Mouse (Mus musculus) testis, postnatal 14 days (tissue): Measurements from ENCODE around the gene Pdcd10.

Source experiments
- DNase-seq: peaks from one replicate; pipeline ENCODE4 v3.0.0; 2021; ENCODE audit warnings: low spot score

Pdcd10 gene

DNA sequence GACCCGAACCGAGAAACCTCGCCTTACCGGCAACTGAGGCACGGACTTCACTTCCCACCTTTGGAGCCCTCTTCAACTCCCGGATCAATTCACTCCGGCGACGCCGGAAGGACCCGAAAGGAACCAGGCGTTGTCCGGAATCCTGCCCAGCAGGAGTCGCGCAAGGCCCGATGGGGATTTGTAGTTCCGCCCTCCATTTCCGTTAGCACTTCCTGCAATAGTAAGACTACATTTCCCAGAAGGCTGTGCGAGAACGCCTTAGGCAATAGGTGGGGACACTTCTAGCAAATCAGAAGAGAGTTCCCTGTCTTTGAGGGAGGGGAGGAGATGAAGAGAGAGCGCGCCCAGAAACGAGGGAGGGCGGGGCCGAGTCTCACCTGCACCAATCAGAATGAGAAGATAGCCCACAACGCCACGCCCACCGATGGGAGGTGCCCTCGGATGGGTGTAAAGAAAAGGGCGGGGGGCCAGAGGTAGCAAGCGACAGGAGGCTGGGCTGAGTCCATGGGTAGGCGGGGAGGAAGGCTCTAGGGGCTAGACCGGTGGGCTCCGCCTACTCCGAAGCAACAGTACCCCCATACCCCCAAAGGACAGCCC is at the start of gene Pdcd10:
Gene Pdcd10, minus strand, starts transcription at position 162 of the 597 bp plus-strand sequence.
- DNase-seq = peak; percentile 99

DNA sequence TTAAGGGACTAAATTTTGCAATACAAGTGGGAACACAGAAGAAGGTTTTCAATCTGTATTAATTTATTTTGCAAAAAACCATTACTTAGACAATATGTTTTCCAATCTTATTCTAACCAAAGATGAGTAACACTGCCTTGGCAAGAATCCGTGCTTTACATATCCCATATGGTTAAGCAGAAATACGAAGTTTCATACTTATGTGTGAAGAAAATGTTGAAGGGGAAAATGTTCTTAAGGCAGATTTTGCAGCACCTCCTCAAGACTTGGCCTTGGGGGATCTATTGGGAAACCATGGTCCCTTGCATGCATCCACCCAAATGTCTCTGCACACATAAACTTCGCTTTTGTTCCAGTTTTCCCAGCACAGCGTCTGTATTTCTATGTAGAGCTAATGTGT is 28.2 kb upstream of the Pdcd10 start:
- no peak for DNase-seq

DNA sequence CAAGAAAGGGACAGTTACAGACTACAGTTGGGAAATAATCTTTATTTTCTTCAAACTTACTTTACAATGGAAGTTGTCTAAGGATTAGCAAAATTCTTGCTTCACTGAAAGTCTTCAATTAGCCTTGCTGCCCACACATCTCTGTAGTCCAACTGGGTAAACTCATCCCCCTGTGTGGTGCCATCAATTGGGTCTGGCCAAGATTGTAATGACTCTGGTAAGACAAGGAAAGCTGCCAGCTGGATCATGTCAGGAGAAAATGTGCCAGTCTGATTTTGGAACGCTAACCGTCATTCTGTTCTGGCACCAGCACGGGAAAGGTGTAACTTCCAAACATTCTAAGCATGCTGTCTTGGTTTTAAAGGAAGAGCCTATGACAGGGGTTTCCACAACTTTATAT is 26.6 kb upstream of the Pdcd10 start:
- DNase-seq = no peak

DNA sequence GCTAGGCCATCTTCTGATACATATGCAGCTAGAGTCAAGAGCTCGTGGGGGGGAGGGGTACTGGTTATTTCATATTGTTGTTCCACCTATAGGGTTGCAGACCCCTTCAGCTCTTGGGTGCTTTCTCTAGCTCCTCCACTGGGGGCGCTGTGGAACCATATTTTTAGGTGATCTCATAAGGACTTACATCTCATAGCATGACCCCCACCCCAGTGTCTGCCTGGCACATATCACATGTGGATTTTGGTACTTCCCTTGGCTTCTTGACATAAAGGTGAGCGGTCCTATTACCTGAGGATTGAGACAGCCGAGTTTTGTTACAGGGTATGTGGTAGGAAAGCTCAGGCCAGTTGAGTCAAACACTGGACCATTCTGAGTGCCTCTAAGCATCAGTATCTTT is 22.7 kb upstream of the Pdcd10 start:
- DNase-seq = no peak

DNA sequence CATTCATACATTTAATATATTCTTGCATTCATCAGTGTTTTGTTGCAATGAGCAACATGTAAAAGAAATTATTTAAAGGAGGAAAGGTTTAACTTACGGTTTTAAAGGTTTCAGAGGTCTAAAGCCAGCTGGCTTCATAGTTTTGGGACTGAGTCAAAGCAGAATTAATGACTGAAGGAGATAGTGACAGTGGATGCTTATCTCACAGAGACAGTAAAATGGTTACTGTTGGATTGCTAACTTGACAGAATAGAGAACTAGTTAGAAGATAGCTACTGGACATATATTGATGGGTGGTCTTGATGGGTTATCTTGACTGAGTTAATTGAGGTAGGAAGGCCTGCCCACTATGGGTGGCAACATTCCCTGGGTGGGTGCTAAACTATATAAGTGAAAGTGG is 18.9 kb upstream of the Pdcd10 start:
- DNase-seq = no peak

DNA sequence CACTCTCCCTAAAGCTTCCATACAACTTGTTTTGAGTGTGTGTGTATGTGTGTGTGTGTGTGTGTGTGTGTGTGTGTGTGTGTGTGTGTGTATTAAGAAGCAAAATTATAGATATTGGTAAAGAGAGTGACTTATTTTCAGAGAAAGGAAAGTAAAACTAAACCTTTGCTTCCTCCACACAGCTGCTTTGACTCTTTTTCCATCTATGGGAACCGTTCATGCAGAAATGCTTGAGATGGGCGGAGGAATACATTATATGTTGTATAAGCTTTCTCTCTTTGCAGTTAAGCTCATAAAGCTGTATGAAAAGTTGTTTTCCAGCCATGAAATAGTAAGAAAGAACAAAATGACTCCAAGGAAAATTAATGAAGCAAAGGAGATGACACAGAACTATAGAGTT is 17.4 kb upstream of the Pdcd10 start:
- DNase-seq = no peak

DNA sequence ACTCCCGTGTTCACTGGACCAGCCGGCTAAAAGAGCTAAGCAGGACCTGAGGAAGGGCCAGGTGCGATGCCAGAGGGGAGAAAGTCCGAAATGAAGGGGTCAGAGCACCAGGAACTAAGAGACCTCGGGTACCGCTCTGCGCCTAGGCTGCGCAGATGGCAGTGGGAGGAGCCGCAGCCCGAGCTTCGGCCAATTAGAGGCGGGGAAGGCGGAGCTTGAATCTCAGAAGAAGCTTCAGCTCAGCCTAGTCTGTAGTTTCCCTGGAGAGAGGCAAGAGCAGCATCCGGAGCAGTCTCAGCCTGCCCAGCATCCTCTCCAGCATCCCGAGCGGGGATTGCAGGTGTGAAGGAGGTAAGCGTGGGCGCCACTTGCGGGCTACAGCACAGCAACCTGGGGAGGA is 636 bp upstream of the Pdcd10 start, which contains the start of gene Serpini1:
Gene Serpini1, plus strand, starts transcription at position 256 of the 400 bp plus-strand sequence.
- DNase-seq = peak; percentile 91

DNA sequence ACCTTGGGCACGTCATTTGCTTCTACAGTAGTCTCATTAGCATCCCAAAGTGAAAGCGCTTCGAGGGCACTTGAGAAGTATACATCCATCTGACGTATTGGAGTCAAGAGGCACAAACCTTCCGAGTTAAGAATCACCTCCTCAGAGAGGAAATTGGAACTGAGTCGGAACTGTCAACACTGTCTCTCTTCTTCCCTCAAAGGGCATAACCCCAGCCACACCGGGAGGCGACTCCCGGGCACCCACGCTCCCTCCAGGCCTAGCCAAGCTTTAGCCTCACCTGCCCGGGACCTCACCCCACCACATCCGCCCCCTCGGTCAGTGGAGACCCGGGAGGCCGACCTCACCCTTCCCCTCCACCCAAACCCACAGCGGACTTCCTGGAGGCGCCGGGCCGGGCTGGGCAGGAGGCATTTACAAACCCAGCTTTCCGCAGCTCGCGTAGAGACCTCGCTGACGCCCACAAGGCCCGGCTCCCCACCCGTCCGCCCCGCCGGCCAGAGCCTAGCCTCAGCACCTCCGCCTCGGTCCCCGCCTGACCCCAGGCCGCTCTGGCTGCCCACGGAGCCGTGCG is 448 bp downstream of the Pdcd10 start:
- DNase-seq = no peak

DNA sequence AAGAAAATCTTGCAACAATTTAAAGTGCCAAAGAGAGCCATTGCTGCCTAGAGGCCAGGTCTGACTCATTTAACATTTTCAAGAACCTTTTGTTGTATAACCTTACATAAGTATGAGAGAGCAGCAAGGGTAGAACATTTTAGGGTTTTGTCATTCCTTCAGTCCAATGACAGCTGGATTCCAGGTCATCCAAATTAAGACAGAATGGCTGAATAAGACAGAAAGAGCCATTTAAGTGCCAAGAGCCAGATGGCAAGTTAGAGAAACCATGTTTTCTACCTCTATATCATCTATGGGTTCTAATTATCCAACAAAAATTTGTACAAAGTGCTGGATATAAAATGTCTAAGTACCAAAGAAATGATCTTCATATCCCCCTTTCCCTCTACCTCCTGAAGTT is 5.4 kb downstream of the Pdcd10 start:
- DNase-seq = no peak

DNA sequence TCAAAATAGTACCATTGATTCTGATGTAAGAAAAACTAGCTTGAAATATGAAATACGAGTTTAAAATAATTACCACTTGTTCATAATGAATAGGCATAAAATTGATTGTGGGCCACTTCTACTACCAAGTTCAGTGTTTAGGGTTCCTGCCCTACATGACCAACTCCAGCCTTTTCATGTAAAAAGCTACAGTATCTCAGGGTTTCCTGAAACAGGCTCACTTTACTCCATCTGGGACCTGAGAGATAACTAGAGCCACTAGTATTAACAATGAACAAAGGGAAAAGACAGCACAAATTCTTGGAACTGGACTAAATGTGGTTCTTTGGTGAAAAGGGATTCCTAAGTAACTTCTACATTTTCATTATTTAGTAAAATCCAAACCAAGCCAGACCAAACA is 12.4 kb downstream of the Pdcd10 start:
- no peak for DNase-seq

DNA sequence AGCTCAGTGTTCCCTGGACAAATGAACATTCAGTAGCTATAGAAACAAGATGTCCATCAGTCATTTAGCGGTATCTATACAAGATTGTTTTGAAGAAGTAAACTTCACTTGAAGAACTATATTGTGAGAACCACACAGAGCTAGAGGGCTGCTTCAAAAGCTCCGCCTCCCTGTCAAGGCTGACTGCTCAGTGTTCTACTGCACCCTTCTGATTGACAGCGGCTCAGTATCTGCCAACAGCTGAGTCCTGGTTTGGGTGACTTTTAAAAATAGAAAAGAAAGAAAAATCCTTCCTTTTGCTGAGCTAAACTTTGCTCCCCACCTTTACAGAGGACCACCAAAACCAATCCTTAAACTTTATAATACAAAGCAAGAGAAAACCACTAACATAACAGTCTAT is 13.8 kb downstream of the Pdcd10 start:
- no peak for DNase-seq

DNA sequence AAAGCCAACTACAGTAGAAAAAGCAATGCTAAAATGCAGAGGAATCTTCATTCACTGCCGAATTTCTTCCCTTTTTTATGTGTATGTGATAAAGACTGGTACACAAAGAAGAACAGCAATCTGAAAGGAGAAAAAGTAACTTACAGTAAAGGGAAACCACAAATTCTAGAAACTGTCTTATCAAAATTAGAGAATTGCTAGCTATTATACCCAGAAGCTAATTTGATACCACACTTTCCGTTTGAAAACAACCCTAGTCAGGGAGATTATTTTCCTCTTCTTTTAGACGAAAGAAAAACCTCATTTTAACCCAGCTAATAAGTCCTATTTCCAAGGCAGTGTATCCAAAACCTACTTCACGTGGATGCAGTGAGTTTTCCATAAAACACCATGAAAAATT is 15.4 kb downstream of the Pdcd10 start:
- no peak for DNase-seq

DNA sequence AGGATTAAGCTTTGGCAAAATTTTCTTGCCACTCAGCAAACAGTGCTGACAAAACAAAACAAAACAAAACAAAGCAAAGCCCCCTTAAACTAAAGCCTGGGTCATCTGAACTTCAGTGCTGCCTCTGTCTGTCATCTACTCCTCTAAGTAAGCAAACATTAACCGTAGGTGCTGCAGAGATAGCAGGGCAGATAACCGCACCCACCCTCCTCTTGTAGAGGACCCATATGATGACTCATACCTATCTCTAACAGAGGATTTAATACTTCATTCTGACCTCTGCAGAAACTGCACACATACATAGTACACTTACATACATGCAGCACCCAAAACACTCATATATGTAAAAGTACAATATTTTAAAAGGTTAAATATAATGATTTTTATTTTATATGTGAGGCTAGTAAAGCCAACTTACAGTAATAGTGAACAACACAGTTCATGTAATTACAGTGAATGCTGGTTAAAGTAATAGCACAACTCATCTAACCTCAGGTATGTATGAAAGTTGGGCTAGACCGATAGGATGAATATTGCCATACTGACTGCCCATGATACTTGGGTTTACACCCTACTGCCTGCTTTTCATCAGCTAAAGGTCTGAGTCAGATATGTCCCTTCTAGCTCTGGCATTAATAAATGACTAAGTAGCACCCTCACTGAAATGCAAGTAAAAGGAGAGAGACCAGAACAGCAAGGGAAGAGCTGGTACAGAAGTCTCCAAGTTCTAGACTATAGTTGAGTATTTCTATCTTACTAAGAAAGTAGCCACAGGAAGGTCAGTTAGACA is 22.4 kb downstream of the Pdcd10 start:
- DNase-seq = no peak

DNA sequence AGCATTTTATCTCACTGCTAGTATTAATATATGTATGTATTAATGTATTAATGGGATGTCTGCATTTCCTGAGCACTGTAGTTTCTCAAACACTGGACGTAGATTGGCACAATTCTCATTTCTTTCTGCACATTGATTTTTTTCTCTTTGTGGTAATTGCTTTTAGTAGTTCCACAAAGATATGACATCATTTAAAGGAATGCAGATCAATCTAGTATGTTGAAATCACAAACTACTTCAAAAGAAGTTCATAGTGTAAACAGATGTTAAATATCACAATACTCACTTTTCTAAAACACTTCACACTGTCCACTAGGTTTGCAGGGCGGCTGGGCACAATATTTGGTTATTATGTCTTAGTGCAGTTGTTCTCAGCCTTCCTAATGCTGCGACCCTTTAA is 25.6 kb downstream of the Pdcd10 start:
- no peak for DNase-seq

DNA sequence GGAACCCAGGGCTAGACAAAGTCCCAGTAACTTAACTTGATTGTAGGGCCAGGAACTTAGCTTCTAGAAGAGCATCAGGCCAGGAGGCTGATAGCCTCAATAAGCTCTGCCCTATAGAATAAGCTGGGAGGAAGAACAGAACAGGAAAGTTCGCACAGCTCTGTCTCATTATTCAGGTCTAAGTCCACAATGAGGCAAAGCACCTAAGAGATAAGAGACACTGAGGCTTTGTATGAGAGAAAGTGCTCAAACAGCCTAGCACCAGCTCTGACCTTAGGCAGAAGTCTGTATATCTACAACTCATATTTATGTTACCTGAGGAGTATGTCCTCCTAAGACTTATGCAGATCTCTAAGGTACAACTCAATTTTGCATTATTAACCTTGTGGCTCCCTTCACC is 34.1 kb downstream of the Pdcd10 start:
- no peak for DNase-seq

DNA sequence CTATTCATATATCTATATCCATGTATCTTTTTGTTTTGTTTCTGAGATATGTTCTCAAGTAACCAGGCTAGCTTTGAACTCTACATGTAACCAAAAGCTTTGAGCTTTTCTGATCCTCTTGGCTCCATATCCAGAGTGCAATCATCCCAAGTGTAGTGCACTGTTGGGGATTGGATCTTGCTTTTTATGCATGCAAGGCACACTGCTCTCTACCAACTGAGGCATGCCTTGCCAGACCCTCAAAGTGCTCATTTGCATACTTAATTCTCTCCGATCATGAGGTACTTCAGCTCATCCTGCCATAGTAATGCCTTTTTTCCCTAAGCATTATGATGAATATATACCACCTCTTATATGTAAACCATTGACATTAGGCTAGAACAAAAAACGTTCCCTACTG is 35.3 kb downstream of the Pdcd10 start:
- DNase-seq = no peak

DNA sequence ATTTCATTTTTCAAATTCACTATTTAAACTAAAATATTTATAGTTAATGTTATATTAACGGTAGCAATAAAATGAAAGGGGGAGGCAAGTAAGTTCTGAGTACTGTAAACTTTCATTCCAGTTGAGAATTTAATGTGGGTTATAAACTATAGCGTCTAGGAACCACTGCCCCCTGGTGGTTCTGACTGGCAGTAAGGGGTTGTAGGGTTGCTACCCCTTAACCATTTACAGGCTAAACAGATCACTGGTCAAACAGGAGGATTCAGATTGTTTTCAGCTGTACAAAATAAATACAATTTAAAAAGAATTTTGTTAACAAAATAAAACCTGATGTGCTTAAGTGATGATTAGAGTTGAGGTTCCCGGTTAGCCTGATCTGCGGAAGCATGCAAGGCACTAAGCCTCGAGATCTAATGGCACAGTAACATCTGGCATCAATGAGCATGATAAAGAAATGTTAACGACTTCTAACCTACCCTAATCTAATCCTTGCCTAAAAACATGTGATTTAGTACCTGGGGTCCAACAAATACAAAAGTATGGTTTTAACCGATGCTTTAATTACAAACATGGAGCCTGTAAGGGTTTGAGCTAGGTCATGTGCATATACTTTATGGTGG is 38.9 kb downstream of the Pdcd10 start:
- DNase-seq = no peak

DNA sequence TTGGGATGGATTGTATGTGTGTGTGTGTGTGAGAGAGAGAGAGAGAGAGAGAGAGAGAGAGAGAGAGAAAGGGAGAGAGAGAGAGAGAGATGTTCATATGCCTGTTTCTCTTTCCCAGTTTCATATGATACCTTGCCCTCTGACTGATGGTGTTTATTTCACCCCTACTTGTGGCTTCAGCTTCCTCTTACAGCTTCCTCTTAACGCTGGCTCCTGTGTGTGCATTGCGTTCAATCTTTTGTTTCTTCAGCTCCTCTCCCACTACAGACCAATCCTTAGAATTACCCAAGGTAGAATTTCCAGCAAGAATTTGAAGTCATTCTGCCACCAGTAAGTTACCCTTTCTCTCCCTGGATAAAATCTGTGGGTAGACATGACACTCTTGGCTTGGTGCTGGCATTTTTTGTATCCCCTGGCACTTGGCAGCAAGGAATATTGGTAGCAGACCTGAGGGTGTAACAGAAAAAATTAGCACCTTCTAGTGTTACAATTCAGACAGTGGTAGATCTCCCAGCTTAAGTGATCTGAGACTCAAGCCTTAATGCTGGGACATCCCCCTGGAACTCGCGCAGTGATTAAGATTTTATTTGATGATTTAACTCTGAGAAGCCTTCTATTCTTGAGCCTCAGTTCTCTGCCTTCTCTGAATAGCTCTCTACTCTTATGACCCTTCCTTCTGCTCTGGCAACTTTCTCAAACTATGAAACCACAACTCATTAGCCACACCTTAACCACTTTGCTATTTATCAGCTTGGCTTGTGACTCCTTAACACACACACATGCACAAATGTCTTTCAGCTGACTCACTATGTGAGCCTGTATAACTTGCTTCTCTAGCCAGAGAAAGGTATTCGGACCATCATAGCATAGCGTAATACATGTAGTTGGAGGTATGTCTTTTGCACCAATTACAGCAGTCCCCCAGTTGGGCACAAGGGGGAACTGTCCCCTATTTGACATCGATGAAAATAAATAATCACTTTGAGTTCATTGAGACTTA is 57.4 kb downstream of the Pdcd10 start:
- DNase-seq = no peak

DNA sequence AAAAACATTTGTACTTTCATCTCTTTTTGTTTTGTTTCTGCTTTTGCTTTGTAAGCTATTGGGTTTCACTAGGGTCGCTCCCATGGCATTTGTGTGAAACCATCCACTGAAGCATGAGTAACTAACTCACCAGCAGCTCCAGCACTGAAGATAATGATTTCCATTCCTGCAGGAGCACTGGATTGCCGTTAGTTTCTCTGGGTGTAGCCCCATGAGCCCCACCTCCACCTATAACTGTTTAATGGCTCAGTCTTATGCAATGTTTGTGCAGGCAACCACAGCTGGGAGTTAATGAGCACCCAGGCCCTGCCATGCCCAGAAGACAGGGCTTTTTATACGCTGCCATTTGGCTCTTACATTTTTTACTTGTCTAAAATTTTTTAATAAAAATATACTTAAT is 63.7 kb downstream of the Pdcd10 start:
- no peak for DNase-seq

DNA sequence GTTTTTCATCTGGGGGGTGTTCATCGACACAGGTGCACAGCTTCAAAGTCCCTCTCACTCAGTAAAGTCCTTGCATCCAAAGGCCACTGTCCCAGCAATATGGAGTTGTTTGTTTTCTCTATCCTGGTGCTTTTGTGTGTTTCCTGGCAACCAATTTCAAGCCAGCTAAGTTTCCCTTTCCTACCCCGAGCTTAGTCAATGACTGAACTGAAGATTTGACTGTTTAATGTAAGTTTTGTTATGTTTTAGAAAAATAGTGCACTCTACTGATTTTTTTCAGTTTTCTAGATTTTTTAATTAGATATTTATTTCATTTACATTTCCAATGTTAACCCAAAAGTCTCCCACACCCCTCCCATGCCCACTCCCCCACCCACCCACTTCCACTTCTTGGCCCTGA is 74.6 kb downstream of the Pdcd10 start, which contains the start of gene Wdr49:
Gene Wdr49, minus strand, starts transcription at position 101 of the 400 bp plus-strand sequence.
- no peak for DNase-seq

DNA sequence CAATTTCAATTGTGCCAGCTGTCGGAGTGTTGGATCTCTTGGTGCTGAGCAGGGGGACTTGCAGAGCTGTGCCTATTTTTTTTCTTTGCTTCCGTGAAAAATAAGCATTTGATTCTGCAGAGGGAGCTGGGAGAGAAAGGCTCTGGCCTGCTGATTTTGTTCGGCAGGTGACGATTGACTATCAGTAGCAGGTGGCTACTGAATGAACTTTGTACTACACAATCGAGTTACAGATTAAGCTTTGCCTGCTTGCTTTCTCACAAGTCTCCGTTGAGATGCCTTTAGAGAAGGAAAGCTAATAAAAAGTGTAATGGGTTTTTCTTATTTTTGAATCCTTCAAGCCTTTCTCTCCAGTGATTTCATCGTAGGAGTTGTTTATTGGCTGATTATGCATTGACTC is 81.5 kb downstream of the Pdcd10 start:
- no peak for DNase-seq

DNA sequence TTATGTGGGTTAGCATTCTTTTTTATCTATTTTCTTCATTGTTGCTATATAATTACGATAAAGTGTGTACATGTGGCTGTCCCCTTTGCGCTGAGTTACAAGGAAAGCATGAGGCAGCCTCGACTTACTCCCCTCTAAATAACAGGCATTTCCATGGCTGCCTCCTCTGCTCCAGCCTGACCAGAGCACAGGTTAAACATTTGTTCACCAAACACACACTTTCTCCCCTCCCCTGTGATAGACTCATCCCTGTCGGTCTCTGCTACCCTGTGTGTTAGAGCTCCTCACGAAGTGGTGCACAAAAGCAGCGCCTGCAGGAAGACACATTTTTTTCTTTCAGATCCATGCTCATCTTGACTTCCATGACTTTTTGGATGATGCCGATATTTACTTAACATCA is 82.0 kb downstream of the Pdcd10 start:
- DNase-seq = no peak
